Mouse (Mus musculus) frontal cortex, postnatal 25 days (tissue): ENCODE measurements at regions not wholly inside any gene's neighbourhood (a gene's known extent, or its start where the extent isn't known, plus 50 kb on each side); places are given as distances from the start of the nearest gene placed in this dataset.

Source experiments
- DNase-seq, 2 experiments: peaks; one replicate each; pipeline ENCODE4 v3.0.0; 2022; ENCODE audit warnings: low spot score in 2 of 2

- DNase-seq = no peak
Observed at GRCm38 (mm10) chr1:185699758-185700157, 245.1 kb downstream of the Slc30a10 start.

- DNase-seq = no peak
Observed at GRCm38 (mm10) chr1:185726324-185726723, 271.7 kb downstream of the Slc30a10 start.

DNA sequence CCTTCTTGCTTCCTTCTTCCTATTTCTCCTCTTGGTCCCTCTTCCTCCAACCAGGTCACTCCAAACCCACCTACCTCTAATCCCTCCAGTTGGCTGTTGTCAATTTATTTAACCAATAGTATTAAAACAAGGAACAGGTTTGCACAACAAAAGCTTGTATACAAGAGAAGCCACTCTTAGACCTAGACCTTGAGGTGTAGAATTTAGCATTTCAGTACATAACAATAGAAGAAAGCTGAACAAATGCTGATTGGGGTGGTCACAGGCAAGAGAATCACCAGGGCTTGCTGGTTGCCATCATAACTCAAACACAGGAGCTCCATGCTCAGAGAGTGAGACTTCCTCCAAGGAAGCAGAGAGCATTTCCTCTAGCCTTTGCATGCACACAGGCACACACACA, 272.2 kb downstream of the Slc30a10 start:
- DNase-seq = no peak

GRCm38 (mm10) chr1:185727749-185728148, 273.1 kb downstream of the Slc30a10 start:
- DNase-seq = no peak

DNA sequence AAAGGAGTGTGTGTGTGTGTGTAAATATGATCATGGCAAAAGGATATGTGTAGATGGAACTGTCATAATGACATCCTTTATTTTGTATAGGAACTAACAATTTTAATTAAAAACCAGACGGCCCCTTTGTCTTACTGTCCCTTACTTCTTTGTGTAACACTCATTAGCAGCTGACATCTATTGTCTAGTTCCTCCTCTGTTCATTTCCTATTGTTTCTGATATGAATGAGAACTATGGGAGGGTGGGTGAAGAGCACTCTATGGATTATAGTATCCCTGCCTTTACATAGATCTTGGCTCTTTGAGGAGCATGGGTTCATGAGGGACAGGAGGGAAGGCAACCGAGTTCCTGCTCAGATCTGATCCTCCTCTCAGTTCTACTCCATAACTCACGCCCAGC, 273.8 kb downstream of the Slc30a10 start:
- DNase-seq = no peak

- no peak for DNase-seq
Observed at GRCm38 (mm10) chr1:185731062-185731461, 276.4 kb downstream of the Slc30a10 start.

GRCm38 (mm10) chr1:185736773-185737172, 282.1 kb downstream of the Slc30a10 start:
- DNase-seq = no peak

GRCm38 (mm10) chr1:185741034-185741890, 286.6 kb downstream of the Slc30a10 start:
- no peak for DNase-seq

DNA sequence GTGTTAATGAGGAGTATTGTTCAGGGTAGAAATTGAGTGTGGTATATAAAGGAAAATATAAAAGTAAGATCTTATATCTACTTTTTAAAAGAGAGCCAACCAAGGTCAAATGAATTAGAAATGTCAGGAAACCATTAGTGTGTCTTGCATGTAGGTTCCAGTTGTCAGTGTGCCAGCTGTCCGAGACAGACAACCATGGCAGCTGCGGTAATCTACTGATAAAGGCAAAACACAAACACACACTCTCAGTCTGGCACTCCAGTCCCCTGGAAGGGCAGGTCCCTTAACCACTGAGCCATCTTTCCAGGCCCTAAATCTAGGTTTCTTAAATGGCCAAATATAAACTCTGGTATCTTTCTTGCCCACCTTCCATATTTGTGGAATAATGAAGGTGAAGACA, 294.6 kb downstream of the Slc30a10 start:
- no peak for DNase-seq

DNA sequence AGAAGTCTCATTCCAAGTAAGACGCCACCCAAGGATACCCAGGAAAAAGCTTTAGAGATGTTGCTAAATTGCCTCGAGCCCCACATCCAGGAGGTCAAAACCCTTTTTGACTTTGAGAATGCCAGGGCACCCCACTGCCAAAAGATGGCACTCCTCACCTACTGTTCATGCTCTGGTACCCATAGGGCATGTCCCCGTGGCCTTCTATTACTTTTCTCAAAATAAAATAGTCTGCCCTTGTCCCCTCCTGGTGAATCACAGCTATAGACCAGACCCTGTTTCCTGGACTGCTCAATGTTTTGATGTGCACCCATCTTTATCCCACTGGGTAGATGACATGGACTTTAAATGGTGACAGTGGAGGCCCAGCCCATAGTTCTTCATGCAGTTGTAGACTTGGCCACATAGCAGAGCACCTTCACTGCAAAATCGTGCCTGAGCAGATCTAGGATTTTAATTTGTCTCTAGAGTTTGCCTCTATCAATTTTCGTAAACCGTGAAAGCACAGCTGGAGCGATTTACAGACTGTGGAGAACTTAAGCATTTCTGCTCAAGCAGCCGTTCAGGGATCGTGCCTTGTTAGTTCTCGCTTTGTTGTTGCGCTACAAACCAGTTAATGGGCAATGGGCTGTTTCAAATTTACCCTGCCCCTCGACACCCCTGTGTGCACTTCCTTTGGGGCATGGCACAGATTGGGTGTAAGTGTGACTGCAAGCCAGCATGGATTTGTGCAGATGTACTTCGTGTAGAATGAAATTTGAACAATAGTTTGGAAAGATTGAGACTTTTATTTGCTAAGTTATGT, 300.0 kb downstream of the Slc30a10 start:
- DNase-seq = no peak

DNA sequence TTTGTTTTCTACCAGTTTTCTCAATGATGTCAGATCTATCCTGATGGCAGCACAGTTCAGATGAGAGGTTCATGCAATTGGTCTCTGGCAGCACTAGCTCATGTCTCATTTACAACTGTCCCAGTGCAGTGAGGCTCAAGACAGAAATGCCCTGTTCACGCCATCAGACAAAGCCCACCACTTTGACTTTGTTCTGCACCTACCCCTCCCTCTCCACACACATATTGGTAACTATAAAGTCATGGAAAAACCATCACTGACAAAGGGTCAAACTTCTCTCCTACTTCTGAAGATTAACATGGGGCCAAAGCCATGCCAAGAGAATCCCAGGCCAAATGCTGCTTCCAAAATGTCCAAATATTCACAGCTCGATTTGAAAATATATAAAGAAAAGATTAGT, 302.7 kb downstream of the Slc30a10 start:
- DNase-seq = no peak

GRCm38 (mm10) chr1:185774202-185774601, 319.6 kb downstream of the Slc30a10 start:
- DNase-seq = no peak

GRCm38 (mm10) chr1:185779604-185780003, 325.0 kb downstream of the Slc30a10 start:
- no peak for DNase-seq

DNA sequence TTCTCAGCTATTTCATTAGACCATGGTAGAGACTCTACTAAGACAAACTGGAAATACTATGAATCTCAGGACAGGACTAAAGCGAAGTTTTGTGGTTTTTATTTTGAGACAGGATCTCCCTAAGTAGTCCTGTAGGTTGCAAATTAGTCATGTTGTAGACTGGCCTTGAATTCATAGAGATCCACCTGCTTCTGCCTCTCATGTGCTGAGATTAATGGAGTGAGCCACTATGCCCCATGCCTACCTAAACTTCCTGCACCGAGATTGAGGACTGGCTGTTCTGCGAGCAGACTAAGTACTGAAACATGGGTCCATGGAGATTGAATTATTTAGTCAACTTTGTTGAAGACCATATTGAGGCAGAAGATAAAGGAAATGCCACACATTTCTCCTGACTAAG, 315.0 kb downstream of the Lyplal1 start:
- no peak for DNase-seq

GRCm38 (mm10) chr1:185814901-185815300, 302.2 kb downstream of the Lyplal1 start:
- DNase-seq = no peak

GRCm38 (mm10) chr1:185819044-185819443, 298.1 kb downstream of the Lyplal1 start:
- no peak for DNase-seq

- no peak for DNase-seq
Observed at GRCm38 (mm10) chr1:185822241-185822640, 294.9 kb downstream of the Lyplal1 start.

DNA sequence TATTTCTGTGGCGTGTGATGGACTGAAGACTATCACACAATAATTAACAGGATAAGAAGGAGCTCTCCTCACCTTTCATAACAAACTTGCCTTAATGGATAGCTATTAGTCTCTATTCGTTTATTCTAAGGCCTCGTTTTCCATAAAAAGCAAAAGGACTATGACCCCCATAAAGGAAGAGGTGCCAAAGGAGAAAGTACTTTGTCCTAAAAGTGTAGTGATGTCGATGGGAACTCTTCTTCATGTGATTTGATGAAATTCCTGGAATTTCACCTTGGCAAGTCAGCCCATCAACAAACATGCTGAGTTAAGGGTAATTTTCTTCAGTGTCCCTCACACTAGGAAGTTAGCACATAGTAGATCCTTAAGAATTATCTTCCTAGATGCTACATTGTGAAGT, 293.9 kb downstream of the Lyplal1 start:
- no peak for DNase-seq

DNA sequence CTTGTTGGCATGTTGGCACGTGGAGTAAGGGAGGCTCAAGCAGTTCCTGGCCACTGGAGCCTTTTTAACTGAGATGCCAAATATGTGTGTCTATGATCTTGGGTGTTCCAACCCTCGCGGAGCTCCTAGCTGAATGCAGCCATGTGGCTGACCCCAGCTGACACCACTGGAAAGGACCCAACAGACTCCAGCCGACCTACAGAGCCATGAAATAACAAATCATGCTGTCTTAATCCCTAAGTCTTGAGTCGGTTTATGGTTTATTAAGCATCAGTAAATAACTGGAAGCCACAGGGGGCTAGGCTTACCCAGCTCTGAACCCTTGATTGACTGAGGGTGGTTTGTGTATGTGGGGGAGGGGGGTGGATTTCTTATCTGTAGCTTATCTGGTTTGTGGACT, 293.2 kb downstream of the Lyplal1 start:
- DNase-seq = no peak

DNA sequence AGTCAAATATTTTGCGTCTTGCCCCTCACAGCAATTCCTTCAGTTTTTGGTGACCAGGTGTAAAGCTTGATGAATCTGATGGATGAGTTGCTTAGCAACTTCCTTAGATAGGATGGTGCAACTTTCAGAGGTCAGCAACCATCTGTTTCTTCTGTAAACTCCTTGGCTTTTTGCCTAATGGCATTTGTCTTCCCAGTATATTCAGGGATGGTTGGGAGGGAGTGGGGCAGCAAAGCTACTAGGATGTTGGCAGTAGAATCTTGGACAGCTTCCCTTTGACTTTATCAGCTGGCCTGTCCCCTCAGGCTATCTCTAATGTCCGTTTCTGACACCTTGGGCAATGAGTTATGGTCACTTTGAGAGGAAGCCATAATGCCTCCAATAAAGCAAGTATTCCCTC, 289.1 kb downstream of the Lyplal1 start:
- no peak for DNase-seq

- no peak for DNase-seq
Observed at GRCm38 (mm10) chr1:185828486-185828885, 288.6 kb downstream of the Lyplal1 start.

- no peak for DNase-seq
Observed at GRCm38 (mm10) chr1:185832059-185832458, 285.1 kb downstream of the Lyplal1 start.

DNA sequence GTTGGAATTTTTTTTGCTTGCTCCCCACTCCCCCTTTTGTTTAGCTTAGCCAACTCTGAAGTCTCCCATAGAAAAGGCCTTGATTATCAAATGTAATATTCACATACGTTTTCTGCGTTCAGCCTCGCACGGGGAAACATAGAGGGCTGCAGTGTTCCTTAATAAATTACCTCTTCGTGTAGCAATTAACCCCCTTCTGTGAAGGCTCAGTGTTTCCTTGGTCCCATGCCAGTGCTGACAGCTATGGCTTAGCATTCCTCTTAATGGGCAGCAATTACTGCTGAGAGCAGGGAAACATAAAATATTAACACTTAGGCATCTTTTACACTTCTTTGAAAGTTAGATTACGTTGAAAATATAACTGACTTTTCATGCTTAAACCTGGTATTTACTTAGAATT, 282.9 kb downstream of the Lyplal1 start:
- DNase-seq = no peak
